Mouse (Mus musculus): ENCODE data around the gene Traf7.

GRCm38 (mm10) chr17:24470701-24471527 lies 56.8 kb downstream of the Traf7 start:
- TF ChIP-seq USF1 (IDR thresholded peaks at IDR 0.05; ENCODE audit: low read depth) (no peak), POLR2A (IDR thresholded peaks at IDR 0.05; ENCODE audit: insufficient read length, low read depth) (no peak), MYOD1 (IDR thresholded peaks at IDR 0.05; ENCODE audit: control insufficient read depth in 1 of 3, insufficient read length in 2 of 3, low read depth in 2 of 3) (no peak), SRF (IDR thresholded peaks at IDR 0.05; ENCODE audit: control insufficient read depth, insufficient read length, low read depth) (no peak), E2F4 (IDR thresholded peaks at IDR 0.05; ENCODE audit: insufficient read depth) (no peak), CEBPB (IDR thresholded peaks at IDR 0.05; ENCODE audit: insufficient read depth, poor library complexity, severe bottlenecking) (no peak), MAX (IDR thresholded peaks at IDR 0.05; ENCODE audit: low read depth) (no peak), MYOG (IDR thresholded peaks at IDR 0.05; ENCODE audit: control insufficient read depth in 1 of 3, insufficient read depth in 1 of 3, insufficient read length in 2 of 3, low read depth in 2 of 3) (peak in 1 of 3 experiments; percentile 11)

Measured in myocyte (in vitro differentiated cells).